Mouse (Mus musculus) skeletal muscle tissue, postnatal 0 days (tissue): ENCODE data around the gene E2f6. TPM values are rescaled to one million over a fixed set of nuclear protein-coding genes. Genes with fewer than 3 reads are reported as not detected.

Experiments used
- microRNA-seq, 2 experiments: library from miRNA; unstranded; fragments of <30 nt; microRNA quantifications; one replicate each; pipeline ENCODE4; 2016
- polyA plus RNA-seq: library from polyadenylated mRNA; unstranded; fragments of >200 nt; fragmentation: Nextera tagmentation; extraction: Ambion mirVana; gene quantifications from 2 replicates; pipeline ENCODE4 v1.2.1, GENCODE M21; 2015

E2f6 gene
- 44.9 and 45.4 TPM in 2 replicates for polyA plus RNA-seq

GRCm38 (mm10) chr12:16810525-16811431 is at the start of gene E2f6:
E2f6 (plus strand) TSS chr12:16810963.

GRCm38 (mm10) chr12:16800259-16800958 is 10.4 kb upstream of the E2f6 start, which contains the start of gene Greb1:
Greb1 (minus strand) TSS chr12:16800886.

Small RNA genes within 50 kb of the gene (microRNA-seq; reads per million reads assigned to microRNA genes)
- 0 reads per million in 2 experiments for gene Gm44305

Other genes starting within 250 kb of the E2f6 start
- gene Lpin1, start 200.0 kb upstream of the E2f6 start, polyA plus RNA-seq, result 10.3 and 13.7 TPM in 2 replicates
- gene Ntsr2, start 157.6 kb upstream of the E2f6 start, polyA plus RNA-seq, result 0.56 and 0.88 TPM in 2 replicates
- 0.17 and 0.53 TPM in 2 replicates for gene Greb1, start 10.1 kb upstream of the E2f6 start, polyA plus RNA-seq
- gene Rock2, start 83.9 kb downstream of the E2f6 start, polyA plus RNA-seq, result 26.7 and 30.9 TPM in 2 replicates
- 3.0 and 6.1 TPM in 2 replicates for gene Pqlc3, start 189.4 kb downstream of the E2f6 start, polyA plus RNA-seq
- 0.09 and 0.13 TPM in 2 replicates for gene 2410004P03Rik, start 200.8 kb downstream of the E2f6 start, polyA plus RNA-seq